Mouse (Mus musculus) lung, postnatal 0 days (tissue): ENCODE results near the gene Ncoa3.

ENCODE experiments used
- CTCF ChIP-seq: IDR thresholded peaks from 2 replicates; pipeline ENCODE4 v1.5.1; 2016; ENCODE audit warnings: antibody characterized with exemption, mild to moderate bottlenecking
- EP300 ChIP-seq: IDR thresholded peaks from 2 replicates; pipeline ENCODE4 v1.6.1; 2016; ENCODE audit warnings: antibody characterized with exemption, mild to moderate bottlenecking, control low read depth

- no peak for TF ChIP-seq CTCF
- TF ChIP-seq EP300 = no peak
These were observed 40.2 kb downstream of the Ncoa3 start for GRCm38 (mm10) chr2:166032628-166033027.
